In the genomic region with DNA sequence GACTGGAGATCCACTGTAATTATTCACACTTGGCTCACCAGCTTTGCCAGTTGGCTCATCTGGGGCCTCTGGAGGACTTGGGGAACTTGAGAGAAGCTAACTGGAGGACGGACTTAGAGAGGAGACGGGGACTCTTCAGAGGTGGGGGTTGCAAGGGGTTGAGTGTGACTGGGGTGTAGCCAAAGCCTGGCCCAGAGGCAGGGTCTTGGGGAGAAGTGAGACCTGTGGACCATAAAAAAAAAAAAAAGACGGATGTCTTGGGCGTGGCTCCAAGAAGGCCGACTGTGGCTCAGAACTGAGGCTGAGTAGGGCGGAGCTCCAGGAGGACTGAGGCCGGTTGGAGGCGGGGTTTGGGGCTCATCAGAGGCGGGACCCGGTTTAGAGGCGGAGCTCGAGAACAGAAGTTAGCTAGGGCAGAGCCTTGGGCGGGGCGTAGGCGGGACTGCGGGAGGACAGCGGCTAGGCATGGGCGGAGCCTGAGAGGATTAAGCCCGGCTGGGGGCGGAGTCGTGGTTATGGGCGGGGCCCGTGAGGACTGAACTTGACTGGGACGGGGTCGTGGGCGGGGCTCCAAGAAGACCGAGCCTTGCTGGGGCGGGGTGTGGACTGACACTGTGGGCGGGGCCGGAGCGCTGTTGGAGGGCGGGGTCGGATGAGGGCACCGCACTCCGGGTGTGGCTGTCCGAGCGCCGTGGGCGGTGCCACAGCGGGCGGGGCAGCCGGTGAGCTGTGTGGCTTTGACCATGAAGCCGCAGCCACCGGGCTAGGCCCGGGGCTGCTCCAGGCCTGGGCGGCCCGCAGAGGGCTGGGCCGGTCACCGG, we compare ENCODE assay signal across 8 mouse cellular contexts. TPM values are rescaled to one million over a fixed set of nuclear protein-coding genes. Genes with fewer than 3 reads are reported as not detected.
DNase-seq lines count a peak whose midpoint lies in the region; ATAC-seq and TF ChIP-seq lines count a peak whose summit lies in the region.

A gene (plus strand): TSS at position 638 of the 821 bp plus-strand sequence.

- no peak; a peak in 2 of 4 replicates for TF ChIP-seq POLR2A in MEL (IDR thresholded peaks at IDR 0.05; ENCODE audit: control insufficient read depth in 1 of 2, insufficient read depth in 1 of 2, low read depth in 1 of 2, low read length in 2 of 2, poor library complexity in 1 of 2)
- peak; percentile 41; the same call in 1 of the 2 replicates for TF ChIP-seq POLR2A in cerebellum, adult 2 months (IDR thresholded peaks at IDR 0.05; ENCODE audit: borderline replicate concordance, insufficient read depth, low read length)

- no peaks in the 10 kb centered on the region; a peak in 1 of 4 replicates for H3K36me3 ChIP-seq in MEL (ENCODE audit: control insufficient read depth in 1 of 2, insufficient read depth in 2 of 2, low read length in 2 of 2)
- H3K36me3 ChIP-seq in forebrain, postnatal 0 days (ENCODE audit: insufficient read depth): no peaks in the 10 kb centered on the region
- H3K36me3 ChIP-seq in lung, embryonic 15.5 days: no peaks in the 10 kb centered on the region

- H3K9ac ChIP-seq in MEL (ENCODE audit: control insufficient read depth, low read depth, low read length, poor library complexity, severe bottlenecking): peak within 1 kb of the TSS; percentile 77
- H3K9ac ChIP-seq in forebrain, postnatal 0 days: peak within 1 kb of the TSS; percentile 62
- peak within 1 kb of the TSS; percentile 41 for H3K9ac ChIP-seq in lung, embryonic 15.5 days

- peak within 1 kb of the TSS; percentile 34 for H3K27ac ChIP-seq in MEL (ENCODE audit: control insufficient read depth, low read depth, low read length)
- H3K27ac ChIP-seq in cerebellum, adult 2 months (ENCODE audit: insufficient read depth, low read length): peak within 1 kb of the TSS; percentile 92
- peak within 1 kb of the TSS; percentile 47; the same call in 1 of the 2 replicates for H3K27ac ChIP-seq in forebrain, postnatal 0 days (ENCODE audit: low read depth, low read length)
- H3K27ac ChIP-seq in lung, embryonic 15.5 days: peak within 1 kb of the TSS; percentile 45; the same call in 1 of the 2 replicates

- H3K4me2 ChIP-seq in forebrain, postnatal 0 days (ENCODE audit: low read depth): peak within 1 kb of the TSS; percentile 100
- peak within 1 kb of the TSS; percentile 97 for H3K4me2 ChIP-seq in lung, embryonic 15.5 days

- peak within 1 kb of the TSS; percentile 86 to 98 for H3K4me3 ChIP-seq in MEL (ENCODE audit: control insufficient read depth in 1 of 2, insufficient read depth in 1 of 2, low read depth in 2 of 2, low read length in 2 of 2)
- H3K4me3 ChIP-seq in cerebellum, adult 2 months (replicated peaks; ENCODE audit: insufficient read depth, low read depth, low read length): peak within 1 kb of the TSS; percentile 88
- peak within 1 kb of the TSS; percentile 64 for H3K4me3 ChIP-seq in forebrain, postnatal 0 days (ENCODE audit: low read depth, low read length)
- peak within 1 kb of the TSS; percentile 59 for H3K4me3 ChIP-seq in lung, embryonic 15.5 days

- peak; percentile 80 for ATAC-seq in forebrain, postnatal 0 days
- peak; percentile 85 for ATAC-seq in lung, embryonic 15.5 days (ENCODE audit: borderline replicate concordance, extremely low read depth, low FRiP score, low TSS enrichment)

- H3K4me1 ChIP-seq in MEL (ENCODE audit: control insufficient read depth in 1 of 2, insufficient read depth in 2 of 2, low read length in 2 of 2): peaks cover 0 to 3% of the 10 kb centered on the region in 2 experiments; a peak in 2 of 4 replicates
- H3K4me1 ChIP-seq in cerebellum, adult 2 months (ENCODE audit: control insufficient read depth, insufficient read depth, low read length): peaks cover 5% of the 10 kb centered on the region
- peaks cover 5% of the 10 kb centered on the region; the same call in 1 of the 2 replicates for H3K4me1 ChIP-seq in forebrain, postnatal 0 days (ENCODE audit: insufficient read depth)
- peaks cover 8% of the 10 kb centered on the region for H3K4me1 ChIP-seq in lung, embryonic 15.5 days

- TF ChIP-seq CTCF in MEL (IDR thresholded peaks at IDR 0.05 in 2 of 3, conservative IDR thresholded peaks at IDR 0.05 in 1 of 3; ENCODE audit: control insufficient read depth in 1 of 3, insufficient read depth in 1 of 3, low read depth in 2 of 3, low read length in 3 of 3, poor library complexity in 1 of 3, severe bottlenecking in 1 of 3): no peak
- no peak for TF ChIP-seq CTCF in cerebellum, adult 2 months (IDR thresholded peaks at IDR 0.05; ENCODE audit: borderline replicate concordance, insufficient read depth, low read depth, low read length)
- no peak for TF ChIP-seq CTCF in forebrain, postnatal 0 days (IDR thresholded peaks at IDR 0.05; ENCODE audit: low read depth)

- no peaks in the 10 kb centered on the region for H3K9me3 ChIP-seq in MEL (replicated peaks; ENCODE audit: insufficient read depth, low read length)
- H3K9me3 ChIP-seq in forebrain, postnatal 0 days (ENCODE audit: low read length): no peaks in the 10 kb centered on the region
- no peaks in the 10 kb centered on the region for H3K9me3 ChIP-seq in lung, embryonic 15.5 days

- peaks cover 3 to 7% of the 10 kb centered on the region in 2 experiments; a peak in 2 of 4 replicates for H3K27me3 ChIP-seq in MEL (ENCODE audit: control insufficient read depth in 1 of 2, insufficient read depth in 2 of 2, low read length in 2 of 2)
- no peaks in the 10 kb centered on the region for H3K27me3 ChIP-seq in cerebellum, adult 2 months (ENCODE audit: control insufficient read depth, insufficient read depth, low read length)
- H3K27me3 ChIP-seq in forebrain, postnatal 0 days (ENCODE audit: insufficient read depth, low read length): no peaks in the 10 kb centered on the region
- peaks cover 11% of the 10 kb centered on the region; the same call in 1 of the 2 replicates for H3K27me3 ChIP-seq in lung, embryonic 15.5 days

- H3K79me2 ChIP-seq in MEL (ENCODE audit: control insufficient read depth, insufficient read depth, low read length, poor library complexity): no peaks in the 10 kb centered on the region; the same call in 1 of the 2 replicates

- no peak for TF ChIP-seq EP300 in MEL (IDR thresholded peaks at IDR 0.05; ENCODE audit: low read depth in 1 of 2, low read length in 2 of 2)

- 2% methylated on average over 48 of the region's 49 CpGs for WGBS in cerebellum, adult 2 months
- 6% methylated on average over 46 of the region's 49 CpGs for WGBS in forebrain, postnatal 0 days
- WGBS in lung, embryonic 15.5 days: 2% methylated on average over 49 of the region's 49 CpGs

- DNase-seq in MEL (ENCODE audit: low read depth, low spot score): peak; percentile 99
- DNase-seq in cerebellum, adult 2 months: peak; percentile 97 to 98
- DNase-seq in forebrain, postnatal 0 days: peak; percentile 86
- DNase-seq in heart, postnatal 4 days: peak; percentile 95
- peak; percentile 94 to 96 for DNase-seq in layer of hippocampus, adult 8-10 months (ENCODE audit: low spot score in 2 of 2)
- peak; percentile 94 for DNase-seq in ovary, adult 18-20 months (ENCODE audit: low spot score)
- peak; percentile 60 for DNase-seq in thymus, postnatal 0 days (ENCODE audit: low spot score)

- no peak for TF ChIP-seq RAD21 in MEL (IDR thresholded peaks at IDR 0.05; ENCODE audit: low read depth, low read length)

TF ChIP-seq in MEL, 35 proteins besides CTCF, POLR2A, EP300 and RAD21:
- TF ChIP-seq MXI1 (IDR thresholded peaks at IDR 0.05; ENCODE audit: low read depth, low read length) (no peak), HCFC1 (IDR thresholded peaks at IDR 0.05; ENCODE audit: low read depth, low read length) (no peak), GABPA (IDR thresholded peaks at IDR 0.05; ENCODE audit: low read depth, low read length) (no peak), MYC (IDR thresholded peaks at IDR 0.05; ENCODE audit: low read depth, low read length) (no peak), TAL1 (IDR thresholded peaks at IDR 0.05; ENCODE audit: low read length) (no peak), TCF12 (IDR thresholded peaks at IDR 0.05; ENCODE audit: low read depth, low read length) (no peak), MYB (IDR thresholded peaks at IDR 0.05; ENCODE audit: low read depth, low read length) (no peak), TBP (IDR thresholded peaks at IDR 0.05; ENCODE audit: low read depth, low read length) (peak; percentile 56), MAX (IDR thresholded peaks at IDR 0.05; ENCODE audit: low read length) (no peak), RCOR1 (IDR thresholded peaks at IDR 0.05; ENCODE audit: low read depth, low read length) (no peak), MAZ (IDR thresholded peaks at IDR 0.05; ENCODE audit: low read depth, low read length) (no peak), NRF1 (IDR thresholded peaks at IDR 0.05; ENCODE audit: insufficient read depth, low read depth, low read length, poor library complexity, severe bottlenecking) (peak; percentile 13; the same call in 1 of the 2 replicates), ZNF384 (IDR thresholded peaks at IDR 0.05; ENCODE audit: low read depth, low read length) (peak; percentile 91), ZC3H11A (IDR thresholded peaks at IDR 0.05; ENCODE audit: low read depth, low read length) (no peak), ZKSCAN1 (IDR thresholded peaks at IDR 0.05; ENCODE audit: low read depth, low read length) (no peak), KAT2A (conservative IDR thresholded peaks at IDR 0.05; ENCODE audit: low read depth, low read length) (no peak), SIN3A (IDR thresholded peaks at IDR 0.05; ENCODE audit: low read length) (no peak), NELFE (IDR thresholded peaks at IDR 0.05; ENCODE audit: low read depth, low read length) (no peak), POLR2AphosphoS2 (IDR thresholded peaks at IDR 0.05; ENCODE audit: low read length) (no peak), CHD2 (IDR thresholded peaks at IDR 0.05; ENCODE audit: low read length) (no peak), SMC3 (IDR thresholded peaks at IDR 0.05; ENCODE audit: low read depth, low read length) (no peak), POLR2AphosphoS5 (IDR thresholded peaks at IDR 0.05; ENCODE audit: borderline replicate concordance, low read depth, low read length) (no peak)
TF ChIP-seq in MEL: peak in this region for 3.

RNA-seq across cellular contexts. Expression of the gene that starts here (rescaled TPM):
- 3.3 and 4.1 TPM in 2 replicates for total RNA-seq in MEL (2012; rRNA removed)
- 10 to 100 TPM in 1 of 2 experiments, not detected in 1; 23.0 TPM for polyA plus RNA-seq in MEL (2012; ENCODE audit: insufficient read depth in 1 of 2, insufficient read length in 2 of 2, low read depth in 1 of 2, low replicate concordance in 2 of 2, missing spikeins in 1 of 2)
- polyA plus RNA-seq in cerebellum, adult 2 months (2012; rRNA removed): 87.9 and 89.8 TPM in 2 replicates
- total RNA-seq in forebrain, postnatal 0 days (2014; rRNA removed): 26.5 and 28.3 TPM in 2 replicates
- 44.2 and 61.1 TPM in 2 replicates for polyA plus RNA-seq in forebrain, postnatal 0 days (2015; fragmentation: Nextera tagmentation; extraction: Ambion mirVana)
- 10 to 100 TPM in 1 of 2 experiments, 1 to 10 TPM in 1; 9.1 to 12.8 TPM for total RNA-seq in heart, postnatal 4 days (2021)
- total RNA-seq in layer of hippocampus, adult 8-10 months (2022): 10 to 100 TPM; 79.3 to 92.1 (median 82.9) TPM
- 17.0 and 18.1 TPM in 2 replicates for polyA plus RNA-seq in lung, embryonic 15.5 days (2015; fragmentation: Nextera tagmentation; extraction: Ambion mirVana)
- polyA plus RNA-seq in thymus, postnatal 0 days (2015; fragmentation: Nextera tagmentation; extraction: Ambion mirVana): 4.4 and 5.0 TPM in 2 replicates

Comparison
In these comparisons a context has a peak if more than half of its experiments do, and no peak if none do; other contexts are left out.
1. Peak in every context shown above with its lines: DNase-seq, ATAC-seq, H3K4me3 ChIP-seq and H3K27ac ChIP-seq.
2. H3K27ac ChIP-seq: peak in every context shown above with its lines; median percentile 92 in cerebellum, adult 2 months; 47 in forebrain, postnatal 0 days; 45 in lung, embryonic 15.5 days; 34 in MEL.